Mouse (Mus musculus): Measurements from ENCODE around the gene Rps3. TPM values are rescaled to one million over a fixed set of nuclear protein-coding genes. Genes with fewer than 3 reads are reported as not detected.

The Rps3 gene
- total RNA-seq, 2 experiments from 2014 or later = 268 to 293 TPM

- no peak for DNase-seq (ENCODE audit: low spot score in 2 of 2)
Observed at GRCm38 (mm10) chr7:99444012-99444411, 39.5 kb downstream of the Rps3 start.

- DNase-seq (ENCODE audit: low spot score in 2 of 2) = no peak
Observed at GRCm38 (mm10) chr7:99443164-99443563, 40.4 kb downstream of the Rps3 start.

GRCm38 (mm10) chr7:99441534-99442072 lies 41.9 kb downstream of the Rps3 start:
- no peak for DNase-seq (ENCODE audit: low spot score in 2 of 2)

GRCm38 (mm10) chr7:99438881-99439280 lies 44.7 kb downstream of the Rps3 start:
- no peak for DNase-seq (ENCODE audit: low spot score in 2 of 2)

GRCm38 (mm10) chr7:99436530-99436929 lies 47.0 kb downstream of the Rps3 start:
- DNase-seq (ENCODE audit: low spot score in 2 of 2) = no peak

GRCm38 (mm10) chr7:99434672-99435250 lies 48.8 kb downstream of the Rps3 start:
- DNase-seq (ENCODE audit: low spot score in 2 of 2) = no peak

GRCm38 (mm10) chr7:99432863-99433262 lies 50.7 kb downstream of the Rps3 start:
- DNase-seq (ENCODE audit: low spot score in 2 of 2) = no peak

- peak; percentile 57 to 68 for DNase-seq (ENCODE audit: low spot score in 2 of 2)
Observed at GRCm38 (mm10) chr7:99432248-99432647, 51.3 kb downstream of the Rps3 start.

- no peak for DNase-seq (ENCODE audit: low spot score in 2 of 2)
Observed at GRCm38 (mm10) chr7:99430246-99430645, 53.3 kb downstream of the Rps3 start.

- DNase-seq (ENCODE audit: low spot score in 2 of 2) = no peak
Observed at GRCm38 (mm10) chr7:99429786-99430185, 53.8 kb downstream of the Rps3 start.

- DNase-seq (ENCODE audit: low spot score in 2 of 2) = no peak
Observed at GRCm38 (mm10) chr7:99428836-99429235, 54.7 kb downstream of the Rps3 start.

GRCm38 (mm10) chr7:99427987-99428386 lies 55.6 kb downstream of the Rps3 start:
- no peak for DNase-seq (ENCODE audit: low spot score in 2 of 2)

Other genes with a start within 250 kb of the Rps3 start
- not detected for gene Mogat2, start 245.1 kb downstream of the Rps3 start, total RNA-seq (2021)
- gene Map6, start 216.3 kb downstream of the Rps3 start, total RNA-seq (2021) = 100 to 1,000 TPM; 134 to 141 TPM
- 10 to 100 TPM; 20.2 to 23.6 TPM for gene Serpinh1, start 130.5 kb downstream of the Rps3 start, total RNA-seq (2021)
- 10 to 100 TPM; 29.0 to 34.2 TPM for gene Gdpd5, start 102.3 kb downstream of the Rps3 start, total RNA-seq (2021)
- gene Klhl35, start 17.7 kb downstream of the Rps3 start, total RNA-seq (2021) = 1 to 10 TPM; 2.3 to 3.2 TPM
- 100 to 1,000 TPM; 177 to 179 TPM for gene Arrb1, start 51.7 kb upstream of the Rps3 start, total RNA-seq (2021)
- gene Tpbgl, start 143.4 kb upstream of the Rps3 start, total RNA-seq (2021) = 1 to 10 TPM; 3.8 to 4.8 TPM
- 10 to 100 TPM; 10.1 to 11.9 TPM for gene Slco2b1, start 227.6 kb upstream of the Rps3 start, total RNA-seq (2021)
- not detected for gene Olfr520, start 246.5 kb upstream of the Rps3 start, total RNA-seq (2021)